Mouse (Mus musculus) thymus, adult 2 months (tissue): ENCODE data around the gene St3gal5.

Source experiments
- CTCF ChIP-seq: fragments of 200-500 bp; IDR thresholded peaks from 2 replicates; pipeline ENCODE4 v1.5.1; 2012; ENCODE audit warnings: mild to moderate bottlenecking, control low read depth, low read length, moderate library complexity, borderline replicate concordance; ENCODE audit not compliant: control insufficient read depth, poor library complexity, insufficient read depth; ENCODE audit errors: extremely low read depth
- POLR2A ChIP-seq: fragments of 200-500 bp; IDR thresholded peaks from 2 replicates; pipeline ENCODE4 v1.6.1; 2012; ENCODE audit warnings: mild to moderate bottlenecking, low read length, control low read depth, moderate library complexity; ENCODE audit not compliant: control insufficient read depth, poor library complexity, insufficient read depth; ENCODE audit errors: extremely low read depth

DNA sequence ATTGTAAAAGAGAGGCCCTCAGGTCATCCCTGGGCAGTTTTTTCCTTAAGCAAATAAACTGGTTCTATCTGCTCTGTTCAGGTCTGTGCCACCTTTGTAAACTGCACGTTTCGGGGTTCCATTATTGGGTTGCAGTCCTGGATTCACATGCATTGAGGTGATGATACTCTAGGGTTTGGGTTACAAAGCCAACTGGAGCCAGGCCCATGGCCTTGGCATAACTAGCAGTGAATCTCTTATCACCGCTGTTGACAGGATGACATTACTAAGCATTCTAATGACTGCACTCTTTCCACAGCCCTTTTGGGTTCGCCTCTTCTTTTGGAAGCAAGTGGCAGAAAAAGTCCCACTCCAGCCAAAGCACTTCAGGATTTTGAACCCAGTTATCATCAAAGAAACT is 51.3 kb downstream of the St3gal5 start:
- no peak for TF ChIP-seq CTCF
- TF ChIP-seq POLR2A = no peak
